ENCODE assay signal across 27 mouse cellular contexts in the genomic region with DNA sequence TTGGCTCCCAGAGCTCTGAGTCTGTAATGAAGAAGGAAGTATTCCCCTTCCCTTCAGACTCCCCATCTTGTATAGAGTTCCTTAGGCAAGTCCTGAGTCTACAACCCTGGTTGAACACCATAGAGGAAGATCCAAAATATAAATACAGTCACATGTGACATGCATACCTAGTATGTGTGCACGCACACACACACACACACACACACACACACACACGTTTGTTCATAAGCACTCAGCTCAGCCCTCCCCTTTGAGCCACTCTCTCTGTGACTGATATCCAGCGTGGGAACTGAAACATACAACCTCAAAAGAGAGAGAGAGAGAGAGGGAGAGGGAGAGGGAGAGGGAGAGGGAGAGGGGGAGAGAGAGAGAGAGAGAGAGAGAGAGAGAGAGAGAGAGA.
DNase-seq lines count a peak whose midpoint lies in the region; ATAC-seq lines count a peak whose summit lies in the region.
"Had no signal": no experiment of that assay in that cellular context is flagged by ENCODE, and none has a peak within 500 bp of the region (broad histone marks: within the 10 kb centered on the region; RNA-seq: fewer than 3 reads in every experiment).

No protein-coding gene starts in this region.

- ATAC-seq in forebrain, embryonic 13.5 days: 0 out of 2 replicates have a peak, but pooled peaks have one; percentile 4
- no peak for ATAC-seq in forebrain, embryonic 11.5 days (replicated peaks; ENCODE audit: low FRiP score)
- ATAC-seq in hindbrain, embryonic 15.5 days (ENCODE audit: low FRiP score, low read depth): peak; percentile 51; the same call in 1 of the 2 replicates
- no peak for ATAC-seq in hindbrain, embryonic 12.5 days (ENCODE audit: low FRiP score)
- ATAC-seq in midbrain, embryonic 13.5 days: peak; percentile 34; the same call in 1 of the 2 replicates
- ATAC-seq: activated CD4-positive, CD25-positive, alpha-beta regulatory T cell, adult 4 months had no signal

- H3K36me3 ChIP-seq in forebrain, embryonic 13.5 days (ENCODE audit: poor library complexity, severe bottlenecking): no peaks in the 10 kb centered on the region
- no peaks in the 10 kb centered on the region for H3K36me3 ChIP-seq in forebrain, embryonic 11.5 days (ENCODE audit: control insufficient read depth, insufficient read depth, low read length)
- no peaks in the 10 kb centered on the region for H3K36me3 ChIP-seq in hindbrain, embryonic 15.5 days
- no peaks in the 10 kb centered on the region for H3K36me3 ChIP-seq in hindbrain, embryonic 12.5 days
- H3K36me3 ChIP-seq in midbrain, embryonic 13.5 days: no peaks in the 10 kb centered on the region
- no peaks in the 10 kb centered on the region for H3K36me3 ChIP-seq in midbrain, embryonic 10.5 days
- H3K36me3 ChIP-seq: embryonic facial prominence, embryonic 13.5 days; kidney, embryonic 15.5 days; liver, embryonic 13.5 days; neural tube, embryonic 13.5 days; stomach, embryonic 15.5 days had no signal

- H3K9me3 ChIP-seq in forebrain, embryonic 13.5 days (replicated peaks): no peaks in the 10 kb centered on the region
- no peaks in the 10 kb centered on the region for H3K9me3 ChIP-seq in forebrain, embryonic 11.5 days (ENCODE audit: control insufficient read depth, low read length)
- no peaks in the 10 kb centered on the region for H3K9me3 ChIP-seq in hindbrain, embryonic 15.5 days
- H3K9me3 ChIP-seq in hindbrain, embryonic 12.5 days (replicated peaks): no peaks in the 10 kb centered on the region
- H3K9me3 ChIP-seq in midbrain, embryonic 13.5 days: no peaks in the 10 kb centered on the region
- no peaks in the 10 kb centered on the region for H3K9me3 ChIP-seq in midbrain, embryonic 10.5 days (replicated peaks)
- H3K9me3 ChIP-seq: embryonic facial prominence, embryonic 13.5 days; kidney, embryonic 15.5 days; liver, embryonic 13.5 days; megakaryocyte, embryonic 14.5 days; neural tube, embryonic 13.5 days; stomach, embryonic 15.5 days had no signal

- peak overlapping the region; percentile 51; the same call in 1 of the 2 replicates for H3K27ac ChIP-seq in forebrain, embryonic 13.5 days
- no peak overlapping the region for H3K27ac ChIP-seq in forebrain, embryonic 11.5 days (ENCODE audit: low read depth, low read length)
- peak overlapping the region; percentile 70 for H3K27ac ChIP-seq in hindbrain, embryonic 15.5 days (replicated peaks)
- no peak overlapping the region for H3K27ac ChIP-seq in hindbrain, embryonic 12.5 days
- peak overlapping the region; percentile 47; the same call in 1 of the 2 replicates for H3K27ac ChIP-seq in midbrain, embryonic 13.5 days
- H3K27ac ChIP-seq in midbrain, embryonic 10.5 days (replicated peaks): no peak overlapping the region
- H3K27ac ChIP-seq: embryonic facial prominence, embryonic 13.5 days; gastrocnemius, adult 2 months; kidney, embryonic 15.5 days; left cerebral cortex, adult 2 months; liver, embryonic 13.5 days; neural tube, embryonic 13.5 days; stomach, embryonic 15.5 days had no signal

- H3K4me1 ChIP-seq in forebrain, embryonic 13.5 days: peaks cover 27% of the 10 kb centered on the region
- no peaks in the 10 kb centered on the region for H3K4me1 ChIP-seq in forebrain, embryonic 11.5 days (replicated peaks; ENCODE audit: control insufficient read depth, insufficient read depth, low read length)
- H3K4me1 ChIP-seq in hindbrain, embryonic 15.5 days (replicated peaks): peaks cover 35% of the 10 kb centered on the region
- peaks cover 21% of the 10 kb centered on the region for H3K4me1 ChIP-seq in hindbrain, embryonic 12.5 days
- peaks cover 30% of the 10 kb centered on the region for H3K4me1 ChIP-seq in midbrain, embryonic 13.5 days (replicated peaks)
- peaks cover 15% of the 10 kb centered on the region for H3K4me1 ChIP-seq in midbrain, embryonic 10.5 days
- H3K4me1 ChIP-seq: embryonic facial prominence, embryonic 13.5 days; liver, embryonic 13.5 days; megakaryocyte, embryonic 14.5 days; stomach, embryonic 15.5 days had no signal

- DNase-seq in forebrain, embryonic 11.5 days (ENCODE audit: low spot score): no peak
- DNase-seq in midbrain, embryonic 10.5 days (ENCODE audit: low spot score): no peak
- no peak for DNase-seq in adrenal gland, adult 8-10 months
- DNase-seq: adrenal gland, postnatal 10 days; cerebellum, adult 2 months; cerebellum, postnatal 36 days; gastrocnemius, adult 2 months; heart, postnatal 14 days; kidney, adult 11 months; kidney, postnatal 36 days; liver, embryonic 13.5 days; lung, adult 2 months; lung, postnatal 36 days; thymus, postnatal 25 days had no signal

- H3K4me3 ChIP-seq in forebrain, embryonic 13.5 days: no peak overlapping the region
- H3K4me3 ChIP-seq in forebrain, embryonic 11.5 days (ENCODE audit: low read depth, low read length): no peak overlapping the region
- H3K4me3 ChIP-seq in hindbrain, embryonic 15.5 days: no peak overlapping the region
- no peak overlapping the region for H3K4me3 ChIP-seq in hindbrain, embryonic 12.5 days
- no peak overlapping the region for H3K4me3 ChIP-seq in midbrain, embryonic 13.5 days (replicated peaks)
- H3K4me3 ChIP-seq in midbrain, embryonic 10.5 days: no peak overlapping the region
- H3K4me3 ChIP-seq: embryonic facial prominence, embryonic 13.5 days; erythroblast, embryonic 14.5 days; gastrocnemius, adult 2 months; kidney, embryonic 15.5 days; left cerebral cortex, adult 2 months; liver, embryonic 13.5 days; megakaryocyte, embryonic 14.5 days; neural tube, embryonic 13.5 days; stomach, embryonic 15.5 days had no signal

- 73% methylated on average over 3 of the region's 3 CpGs for WGBS in forebrain, embryonic 13.5 days
- WGBS in forebrain, embryonic 11.5 days: 78% methylated on average over 3 of the region's 3 CpGs
- 65% methylated on average over 3 of the region's 3 CpGs for WGBS in hindbrain, embryonic 15.5 days
- 61% methylated on average over 3 of the region's 3 CpGs for WGBS in hindbrain, embryonic 12.5 days
- 50% methylated on average over 3 of the region's 3 CpGs for WGBS in midbrain, embryonic 13.5 days
- WGBS in midbrain, embryonic 10.5 days: 71% methylated on average over 3 of the region's 3 CpGs

- H3K4me2 ChIP-seq in forebrain, embryonic 13.5 days: no peak overlapping the region
- no peak overlapping the region for H3K4me2 ChIP-seq in forebrain, embryonic 11.5 days (ENCODE audit: low read depth, low read length, severe bottlenecking)
- no peak overlapping the region; the same call in 1 of the 2 replicates for H3K4me2 ChIP-seq in hindbrain, embryonic 15.5 days
- no peak overlapping the region for H3K4me2 ChIP-seq in hindbrain, embryonic 12.5 days (replicated peaks)
- no peak overlapping the region for H3K4me2 ChIP-seq in midbrain, embryonic 13.5 days (replicated peaks)
- H3K4me2 ChIP-seq: embryonic facial prominence, embryonic 13.5 days; heart, embryonic 11.5 days; kidney, embryonic 15.5 days; liver, embryonic 13.5 days; stomach, embryonic 15.5 days had no signal

- H3K27me3 ChIP-seq in forebrain, embryonic 13.5 days: no peaks in the 10 kb centered on the region
- H3K27me3 ChIP-seq in forebrain, embryonic 11.5 days (ENCODE audit: control insufficient read depth, insufficient read depth, low read length): no peaks in the 10 kb centered on the region
- H3K27me3 ChIP-seq in hindbrain, embryonic 15.5 days: no peaks in the 10 kb centered on the region
- H3K27me3 ChIP-seq in hindbrain, embryonic 12.5 days: no peaks in the 10 kb centered on the region
- no peaks in the 10 kb centered on the region for H3K27me3 ChIP-seq in midbrain, embryonic 13.5 days
- no peaks in the 10 kb centered on the region for H3K27me3 ChIP-seq in midbrain, embryonic 10.5 days (ENCODE audit: low read depth, poor library complexity, severe bottlenecking)
- H3K27me3 ChIP-seq: embryonic facial prominence, embryonic 13.5 days; liver, embryonic 13.5 days; neural tube, embryonic 13.5 days; stomach, embryonic 15.5 days had no signal

- no peak overlapping the region for H3K9ac ChIP-seq in forebrain, embryonic 13.5 days
- H3K9ac ChIP-seq in forebrain, embryonic 11.5 days (ENCODE audit: low read length): no peak overlapping the region
- H3K9ac ChIP-seq in hindbrain, embryonic 15.5 days: no peak overlapping the region
- H3K9ac ChIP-seq in hindbrain, embryonic 12.5 days: no peak overlapping the region
- no peak overlapping the region for H3K9ac ChIP-seq in midbrain, embryonic 13.5 days (replicated peaks)
- H3K9ac ChIP-seq: embryonic facial prominence, embryonic 13.5 days; kidney, embryonic 15.5 days; liver, embryonic 13.5 days; neural tube, embryonic 13.5 days; stomach, embryonic 15.5 days had no signal

Comparison
In these comparisons a context has a peak if more than half of its experiments do, and no peak if none do; other contexts are left out.
1. ATAC-seq: peak in forebrain, embryonic 13.5 days (single experiment), hindbrain, embryonic 15.5 days (single experiment) and midbrain, embryonic 13.5 days (single experiment); none in forebrain, embryonic 11.5 days (single experiment) and hindbrain, embryonic 12.5 days (single experiment).
2. H3K27ac ChIP-seq: peak in forebrain, embryonic 13.5 days (single experiment), hindbrain, embryonic 15.5 days (single experiment) and midbrain, embryonic 13.5 days (single experiment); none in forebrain, embryonic 11.5 days (single experiment), hindbrain, embryonic 12.5 days (single experiment) and midbrain, embryonic 10.5 days (single experiment).